Mouse (Mus musculus) heart, postnatal 14 days (tissue): ENCODE measurements around the gene Spef2. TPM values are rescaled to one million over a fixed set of nuclear protein-coding genes. Genes with fewer than 3 reads are reported as not detected.
A peak's percentile ranks its signal among the peaks of the same experiment; 100 is the strongest.
"Not testable (repeated sequence)": the region's sequence is repeated elsewhere in the genome, so short reads cannot be mapped to it uniquely, and the experiment has no call there.

Experiments
- DNase-seq, 2 experiments: peaks; one replicate each; pipeline ENCODE4 v3.0.0; 2021 to 2022
- intact Hi-C: fragments of 180-260 bp; cut with DNase I; formaldehyde crosslinking; loops from one replicate; pipeline ENCODE4 v1.15.1; 2025
- total RNA-seq, 2 experiments: library from RNA; stranded (reverse); gene quantifications; 2 replicates each; pipeline ENCODE4 v1.2.3; 2021

Spef2 gene
- total RNA-seq, 2 experiments from 2014 or later = 0.12 to 0.38 TPM

GRCm38 (mm10) chr15:9677343-9678036 is 71.2 kb downstream of the Spef2 start:
- no peak for DNase-seq

GRCm38 (mm10) chr15:9668575-9668974 is 80.1 kb downstream of the Spef2 start:
- intact Hi-C loops = no loop called here
- no peak for DNase-seq

More at GRCm38 (mm10) chr15:9677343-9678036, 71.2 kb downstream of the Spef2 start:
- intact Hi-C loops = no loop called here

GRCm38 (mm10) chr15:9664948-9665347 is 83.7 kb downstream of the Spef2 start:
- intact Hi-C loops, DNase-seq: not testable (repeated sequence)

GRCm38 (mm10) chr15:9661215-9661614 is 87.5 kb downstream of the Spef2 start:
- DNase-seq = no peak
- intact Hi-C loops = no loop called here

GRCm38 (mm10) chr15:9634471-9634870 is 114.2 kb downstream of the Spef2 start:
- no peak for DNase-seq
- intact Hi-C loops = no loop called here

- no peak for DNase-seq
- intact Hi-C loops = no loop called here
Observed at GRCm38 (mm10) chr15:9631657-9632056, 117.0 kb downstream of the Spef2 start.

GRCm38 (mm10) chr15:9629660-9630059 is 119.0 kb downstream of the Spef2 start:
- no peak for DNase-seq
- intact Hi-C loops = no loop called here

- intact Hi-C loops = no loop called here
- no peak for DNase-seq
Observed at GRCm38 (mm10) chr15:9624619-9625018, 124.0 kb downstream of the Spef2 start.

- intact Hi-C loops = loop anchor here (2.0 to 10.0 kb wide), 2 partner anchors 153 to 483 kb away; no protein-coding TSS in a partner anchor
- peak in 1 of 2 experiments; percentile 13 for DNase-seq
Observed at GRCm38 (mm10) chr15:9608177-9608576, 140.5 kb downstream of the Spef2 start.

- intact Hi-C loops = loop anchor here (10.0 kb wide), 1 partner anchor 475 kb away; no protein-coding TSS in a partner anchor
- no peak for DNase-seq
Observed at GRCm38 (mm10) chr15:9600088-9600455, 148.6 kb downstream of the Spef2 start.

- DNase-seq = no peak
- intact Hi-C loops = loop anchor here (10.0 kb wide), 1 partner anchor 475 kb away; no protein-coding TSS in a partner anchor
Observed at GRCm38 (mm10) chr15:9599382-9600087, 149.1 kb downstream of the Spef2 start.

- DNase-seq = no peak
- intact Hi-C loops = no loop called here
Observed at GRCm38 (mm10) chr15:9596298-9597060, 152.2 kb downstream of the Spef2 start.

- no peak for DNase-seq
- intact Hi-C loops = no loop called here
Observed at GRCm38 (mm10) chr15:9589939-9590338, 158.7 kb downstream of the Spef2 start.

- DNase-seq = no peak
- intact Hi-C loops = no loop called here
Observed at GRCm38 (mm10) chr15:9580470-9581280, 168.0 kb downstream of the Spef2 start.

GRCm38 (mm10) chr15:9577303-9577702 is 171.4 kb downstream of the Spef2 start:
- no peak for DNase-seq
- intact Hi-C loops = no loop called here

- intact Hi-C loops = no loop called here
- DNase-seq = no peak
Observed at GRCm38 (mm10) chr15:9574796-9575195, 173.9 kb downstream of the Spef2 start.

- DNase-seq = peak; percentile 13 to 50
- intact Hi-C loops = no loop called here
Observed at GRCm38 (mm10) chr15:9573361-9573760, 175.3 kb downstream of the Spef2 start.

GRCm38 (mm10) chr15:9572664-9573063 is 176.0 kb downstream of the Spef2 start:
- intact Hi-C loops = no loop called here
- no peak for DNase-seq

- no peak for DNase-seq
- intact Hi-C loops = no loop called here
Observed at GRCm38 (mm10) chr15:9571896-9572295, 176.8 kb downstream of the Spef2 start.

GRCm38 (mm10) chr15:9567316-9567715 is 181.4 kb downstream of the Spef2 start:
- intact Hi-C loops = no loop called here
- DNase-seq = no peak
